Mouse (Mus musculus) heart, embryonic 10.5 days (tissue): ENCODE measurements around the gene Dclk2. TPM values are rescaled to one million over a fixed set of nuclear protein-coding genes. Genes with fewer than 3 reads are reported as not detected.

ENCODE experiments used
- DNase-seq: peaks from one replicate; pipeline ENCODE4 v3.0.0-alpha.2; 2017; ENCODE audit warnings: low spot score
- H3K27ac ChIP-seq: fragments of 300-500 bp; sonication (generic); 2 replicates; pipeline ENCODE4 v1.5.1; 2016; ENCODE audit warnings: mild to moderate bottlenecking
- H3K27me3 ChIP-seq: fragments of 300-500 bp; sonication (generic); 2 replicates; pipeline ENCODE4 v1.6.1; 2016; ENCODE audit warnings: mild to moderate bottlenecking; ENCODE audit not compliant: poor library complexity, insufficient read depth, severe bottlenecking
- H3K36me3 ChIP-seq: fragments of 300-500 bp; sonication (generic); 2 replicates; pipeline ENCODE4 v1.6.1; 2016; ENCODE audit warnings: mild to moderate bottlenecking, moderate library complexity
- H3K4me1 ChIP-seq: fragments of 300-500 bp; sonication (generic); 2 replicates; pipeline ENCODE4 v1.6.1; 2016; ENCODE audit warnings: mild to moderate bottlenecking
- H3K4me3 ChIP-seq: fragments of 300-500 bp; sonication (generic); 2 replicates; pipeline ENCODE4 v1.5.1; 2016; ENCODE audit warnings: mild to moderate bottlenecking, moderate library complexity
- H3K9me3 ChIP-seq: fragments of 300-500 bp; sonication (generic); 2 replicates; pipeline ENCODE4 v1.6.1; 2016; ENCODE audit warnings: mild to moderate bottlenecking, moderate library complexity
- WGBS: fragments of 180-500 bp; shearing (Covaris S2); methylation state at CpG from one replicate; pipeline ENCODE4 v1.1.7; 2016; 5-methylcytosine and 5-hydroxymethylcytosine counted together
- polyA plus RNA-seq: library from polyadenylated mRNA; unstranded; fragments of >200 nt; fragmentation: Nextera tagmentation; extraction: Ambion mirVana; gene quantifications from 2 replicates; pipeline ENCODE4 v1.2.1, GENCODE M21; 2016

Gene Dclk2
- polyA plus RNA-seq, 1 experiment from 2014 or later: 3.7 TPM

DNA sequence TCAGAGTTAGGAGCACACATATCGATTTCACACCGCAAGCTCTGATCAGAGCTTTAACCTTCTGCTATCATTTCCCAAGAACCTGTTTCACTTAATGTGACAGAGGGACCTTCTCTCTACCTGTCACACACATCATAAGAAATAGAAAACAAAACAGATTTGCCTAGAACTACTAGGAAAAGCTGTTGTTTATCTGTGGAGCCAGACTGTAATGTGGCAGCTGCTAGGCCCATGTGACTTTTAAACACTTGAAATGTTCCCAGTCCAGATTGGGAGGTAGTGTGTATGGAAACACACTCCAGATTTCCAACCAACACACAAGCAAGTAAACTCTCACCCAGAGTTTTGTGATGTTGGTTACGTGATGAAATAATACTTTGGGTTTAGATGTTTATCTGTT, 136.6 kb downstream of the Dclk2 start:
- peaks cover 49% of the 10 kb centered on the region for H3K4me1 ChIP-seq
- WGBS: 75% methylated on average over 3 of the region's 3 CpGs
- peak overlapping the region; percentile 47; the same call in 1 of the 2 replicates for H3K27ac ChIP-seq
- no peak for DNase-seq
- H3K4me3 ChIP-seq: no peak overlapping the region
- H3K36me3 ChIP-seq: no peaks in the 10 kb centered on the region
- H3K27me3 ChIP-seq: no peaks in the 10 kb centered on the region
- no peaks in the 10 kb centered on the region for H3K9me3 ChIP-seq

DNA sequence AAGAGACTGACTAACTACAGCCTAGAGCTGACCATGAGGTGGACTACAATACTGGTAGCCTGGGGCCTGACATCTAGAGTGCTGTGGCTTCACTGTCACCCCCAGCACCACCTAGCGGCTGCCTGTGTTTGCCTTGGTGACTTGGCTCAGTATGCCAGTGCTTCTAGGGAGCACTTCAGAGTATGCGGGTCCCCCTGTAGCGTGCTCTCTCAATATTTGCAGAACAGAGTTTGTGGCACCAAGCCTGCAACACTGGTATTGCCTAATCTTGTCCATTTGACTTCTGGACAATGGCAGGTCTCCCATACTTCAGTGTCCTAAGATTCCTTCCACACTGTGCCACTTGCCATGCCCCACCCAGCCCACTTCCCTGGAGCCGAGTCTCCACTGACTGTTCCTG, 140.9 kb downstream of the Dclk2 start:
- 67% methylated on average over 4 of the region's 4 CpGs for WGBS
- Histone ChIP-seq H3K4me3 (no peak overlapping the region), H3K36me3 (no peaks in the 10 kb centered on the region), H3K4me1 (peaks cover 47% of the 10 kb centered on the region), H3K27ac (no peak overlapping the region), H3K9me3 (no peaks in the 10 kb centered on the region), H3K27me3 (no peaks in the 10 kb centered on the region)
- no peak for DNase-seq

DNA sequence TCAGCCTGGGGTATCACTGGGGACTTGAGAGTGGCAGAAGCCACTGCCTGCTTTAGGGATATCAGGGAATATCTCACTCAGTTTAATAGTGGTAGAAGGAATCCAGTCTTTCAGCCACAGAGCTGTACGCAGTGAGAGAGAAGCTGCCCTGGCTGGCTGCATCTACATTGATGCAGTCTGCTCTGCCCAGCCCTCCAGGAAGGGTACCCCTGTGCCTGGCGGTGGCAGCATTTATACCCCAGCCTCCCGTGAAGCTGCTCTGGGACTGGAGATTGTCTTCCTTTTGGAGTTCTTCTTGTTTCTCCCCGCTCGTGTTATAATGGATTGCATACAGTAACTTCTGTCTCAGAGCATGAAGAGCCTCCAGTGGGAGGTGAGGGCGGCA, 145.2 kb downstream of the Dclk2 start:
- Histone ChIP-seq H3K36me3 (no peaks in the 10 kb centered on the region), H3K27me3 (no peaks in the 10 kb centered on the region), H3K27ac (peak overlapping the region; percentile 75), H3K9me3 (no peaks in the 10 kb centered on the region), H3K4me1 (peaks cover 41% of the 10 kb centered on the region), H3K4me3 (no peak overlapping the region)
- DNase-seq: no peak
- 81% methylated on average over 6 of the region's 6 CpGs for WGBS

DNA sequence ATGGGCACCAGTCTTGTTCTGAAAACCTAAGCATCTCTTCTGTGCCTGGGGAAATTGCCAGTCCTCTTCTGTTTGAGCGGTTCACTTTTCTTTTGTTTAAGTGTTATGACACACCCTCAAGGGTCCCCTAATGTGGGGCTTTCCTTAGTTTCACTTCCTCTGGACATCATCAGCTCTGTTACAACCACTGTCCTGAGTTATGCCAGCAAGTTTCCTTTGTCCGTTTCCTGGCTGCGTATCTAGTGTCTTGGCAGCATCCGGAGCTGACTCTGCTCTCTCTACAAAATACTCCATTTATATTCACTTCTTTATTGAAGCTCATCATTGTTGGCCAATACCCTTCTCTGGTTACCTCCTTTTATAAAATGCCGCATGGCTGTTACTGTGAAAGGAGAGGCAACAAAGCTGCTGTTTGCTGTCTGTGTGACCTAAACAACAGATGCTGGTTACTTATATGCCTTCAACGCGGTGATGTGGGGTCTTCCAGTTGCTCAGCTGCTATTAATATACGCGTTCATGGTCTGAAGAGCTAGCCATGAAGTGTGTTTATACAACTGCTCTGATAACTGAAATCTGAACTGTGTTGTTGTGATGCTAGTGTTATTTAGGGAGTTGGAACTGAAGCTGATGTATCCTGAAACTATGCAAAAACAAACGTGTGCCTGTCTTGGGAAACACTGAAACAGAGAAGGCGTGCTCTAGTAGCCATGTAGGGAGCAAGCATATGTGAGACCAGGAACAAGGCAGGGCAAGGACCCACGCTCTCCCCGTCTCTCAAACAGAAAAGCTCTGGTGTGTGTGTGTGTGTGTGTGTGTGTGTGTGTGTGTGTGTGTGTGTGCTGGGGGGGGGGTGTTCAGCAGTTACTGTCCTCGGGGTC, 145.8 kb downstream of the Dclk2 start:
- Histone ChIP-seq H3K9me3 (no peaks in the 10 kb centered on the region), H3K27me3 (no peaks in the 10 kb centered on the region), H3K4me3 (no peak overlapping the region), H3K4me1 (peaks cover 41% of the 10 kb centered on the region), H3K27ac (peak overlapping the region; percentile 75), H3K36me3 (no peaks in the 10 kb centered on the region)
- DNase-seq: no peak
- WGBS: 69% methylated on average over 14 of the region's 14 CpGs

DNA sequence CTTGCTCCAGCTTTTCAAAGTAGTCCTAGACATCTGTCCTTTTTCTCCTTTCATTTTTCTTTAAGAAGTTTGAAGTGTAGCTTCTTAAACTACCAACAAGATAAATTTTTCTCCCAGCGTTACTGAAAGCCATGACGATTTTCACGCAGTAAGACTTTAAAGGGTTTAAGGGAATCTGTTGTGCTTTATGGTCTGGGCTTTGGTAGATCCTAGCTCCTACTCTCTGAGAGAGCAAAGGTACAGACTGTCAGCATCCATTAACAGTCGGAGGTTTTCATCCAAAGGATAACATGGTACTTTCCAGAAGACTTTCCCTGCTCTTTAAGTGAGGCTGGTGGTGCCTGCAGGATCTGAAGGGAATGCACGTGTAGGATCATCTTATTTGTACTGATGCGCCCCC, 151.7 kb downstream of the Dclk2 start:
- H3K4me3 ChIP-seq: no peak overlapping the region
- no peak for DNase-seq
- peaks cover 14% of the 10 kb centered on the region for H3K4me1 ChIP-seq
- H3K27ac ChIP-seq: no peak overlapping the region
- H3K36me3 ChIP-seq: no peaks in the 10 kb centered on the region
- H3K27me3 ChIP-seq: no peaks in the 10 kb centered on the region
- no peaks in the 10 kb centered on the region for H3K9me3 ChIP-seq
- 64% methylated on average over 6 of the region's 6 CpGs for WGBS

DNA sequence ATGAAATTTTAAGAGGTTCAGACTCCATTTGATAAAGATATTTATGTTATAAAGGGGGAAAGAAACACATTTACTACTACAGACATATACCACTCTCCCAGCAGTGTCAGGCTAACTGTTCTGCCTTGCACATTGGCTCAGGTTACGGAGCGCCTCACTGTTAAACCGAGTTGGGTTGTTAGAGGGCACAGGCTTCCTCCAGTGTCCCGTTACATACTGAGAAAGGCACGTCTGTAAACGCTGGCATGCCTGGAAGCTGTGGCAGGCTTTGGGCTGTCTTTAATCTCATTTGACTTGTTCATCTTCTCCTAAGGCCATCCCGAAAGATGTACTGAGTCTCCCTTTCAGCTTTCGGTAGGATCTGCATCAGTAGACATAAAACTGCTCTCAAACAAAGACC, 152.1 kb downstream of the Dclk2 start:
- no peak overlapping the region for H3K27ac ChIP-seq

DNA sequence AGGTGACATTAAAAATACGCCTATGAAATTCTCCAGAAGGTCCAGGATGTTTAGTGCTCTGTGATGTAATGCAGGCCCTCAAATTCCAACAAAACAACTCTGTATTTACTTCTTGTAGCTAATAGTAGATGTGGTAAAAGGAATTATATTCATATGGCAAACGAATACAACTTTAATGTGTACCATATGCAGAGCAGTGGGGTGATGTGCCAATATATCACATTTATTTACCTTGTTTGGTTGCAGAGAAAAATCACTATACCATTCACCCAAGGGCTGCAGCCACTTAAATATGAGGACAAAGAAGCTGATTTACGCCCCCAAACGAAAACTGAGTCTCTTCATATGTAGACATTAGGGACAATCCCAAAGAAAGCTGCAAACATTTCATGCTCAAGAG, 158.2 kb downstream of the Dclk2 start:
- Histone ChIP-seq H3K4me3 (no peak overlapping the region), H3K4me1 (peaks cover 7% of the 10 kb centered on the region; the same call in 1 of the 2 replicates), H3K36me3 (no peaks in the 10 kb centered on the region), H3K9me3 (no peaks in the 10 kb centered on the region), H3K27me3 (no peaks in the 10 kb centered on the region), H3K27ac (no peak overlapping the region)
- 88% methylated on average over 4 of the region's 4 CpGs for WGBS
- DNase-seq: no peak

More for the DNA sequence above, 152.1 kb downstream of the Dclk2 start:
- DNase-seq: no peak
- Histone ChIP-seq H3K4me1 (peaks cover 14% of the 10 kb centered on the region), H3K36me3 (no peaks in the 10 kb centered on the region), H3K27me3 (no peaks in the 10 kb centered on the region), H3K9me3 (no peaks in the 10 kb centered on the region), H3K4me3 (no peak overlapping the region)
- WGBS: 34% methylated on average over 8 of the region's 8 CpGs

DNA sequence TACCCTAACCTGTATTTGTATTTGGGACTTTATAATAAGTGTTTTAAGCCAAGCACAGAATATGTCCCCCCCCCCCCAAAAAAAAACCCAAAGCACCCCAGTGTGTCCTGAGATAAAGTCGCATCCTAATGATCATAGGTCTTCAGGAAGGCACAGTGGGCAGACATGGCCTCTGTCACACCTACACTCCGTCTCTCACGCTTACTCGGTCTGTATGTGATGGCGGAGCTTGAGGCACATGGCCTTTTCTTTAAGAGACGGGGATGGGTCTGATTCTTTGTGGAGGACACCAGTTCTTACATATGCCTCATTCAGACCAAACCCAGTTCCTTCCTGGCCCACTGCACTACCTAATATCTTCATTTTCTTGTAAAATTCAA, 158.6 kb downstream of the Dclk2 start:
- DNase-seq: no peak
- no peak overlapping the region for H3K4me3 ChIP-seq
- H3K36me3 ChIP-seq: no peaks in the 10 kb centered on the region
- H3K9me3 ChIP-seq: no peaks in the 10 kb centered on the region
- no peak overlapping the region for H3K27ac ChIP-seq
- peaks cover 7% of the 10 kb centered on the region; the same call in 1 of the 2 replicates for H3K4me1 ChIP-seq
- 80% methylated on average over 6 of the region's 6 CpGs for WGBS
- H3K27me3 ChIP-seq: no peaks in the 10 kb centered on the region

DNA sequence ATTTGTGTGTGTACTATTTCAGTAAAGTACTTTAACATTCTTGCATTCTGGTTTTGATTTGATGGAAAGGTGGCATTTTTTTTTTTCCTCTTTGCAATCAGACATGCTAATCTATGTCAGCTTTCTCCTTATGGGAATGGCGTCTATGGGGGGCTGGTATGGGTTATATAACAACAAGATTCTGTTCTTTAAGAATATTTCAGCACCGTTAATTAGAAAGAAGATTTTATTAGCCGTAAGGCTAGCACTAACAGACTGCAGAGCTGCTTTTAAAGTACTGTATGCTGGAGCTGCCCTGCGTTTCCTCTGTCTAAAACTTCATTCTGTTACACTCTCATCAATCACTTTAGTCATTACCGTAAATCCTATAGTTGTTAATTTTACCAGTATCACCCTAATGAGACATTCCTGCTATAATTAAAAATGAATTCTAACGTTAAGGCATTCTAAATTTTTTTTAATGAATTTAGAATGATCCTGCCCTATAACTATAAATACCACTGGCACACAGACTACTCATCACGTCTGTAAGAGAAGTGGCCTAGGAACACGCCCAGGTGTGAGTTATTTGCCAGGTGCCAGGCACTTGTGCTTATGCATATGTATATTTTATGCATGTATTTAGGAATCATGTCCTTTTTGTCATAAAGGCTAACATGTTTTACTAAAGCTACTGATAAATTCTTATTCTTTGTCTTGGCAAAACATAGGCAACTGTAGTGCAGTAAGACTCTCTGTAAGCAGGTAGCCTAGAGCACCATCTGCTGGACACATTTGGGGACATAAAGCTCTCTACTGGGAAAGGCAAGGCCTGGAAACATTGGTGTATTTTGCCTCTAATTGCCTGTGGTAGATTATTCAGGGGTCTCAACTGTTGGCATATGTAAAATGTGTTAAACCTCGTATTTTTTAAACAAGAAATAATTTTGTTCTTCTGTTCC, 159.3 kb downstream of the Dclk2 start:
- WGBS: 57% methylated on average over 9 of the region's 9 CpGs
- no peak for DNase-seq
- no peak overlapping the region for H3K4me3 ChIP-seq

DNA sequence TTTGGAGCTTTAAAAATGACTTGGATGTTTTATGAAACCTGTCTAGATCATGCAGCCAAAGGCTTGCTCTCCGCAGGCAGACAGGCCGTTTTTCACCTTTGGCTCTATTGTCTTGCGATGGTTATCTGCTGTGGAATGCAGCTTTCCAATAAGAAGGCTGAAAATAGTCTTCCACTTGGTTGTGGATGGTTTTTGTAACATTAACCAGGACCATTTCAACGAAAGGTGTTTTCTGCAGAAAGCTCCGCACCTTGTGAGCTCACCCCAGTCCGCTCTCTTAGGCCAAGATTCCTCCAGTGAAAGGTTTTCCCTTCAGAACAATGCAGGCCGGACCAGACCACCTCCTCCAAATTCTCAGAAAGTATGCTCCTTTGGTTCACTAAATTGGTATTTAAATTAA, 160.2 kb downstream of the Dclk2 start:
- no peaks in the 10 kb centered on the region for H3K9me3 ChIP-seq
- no peaks in the 10 kb centered on the region for H3K27me3 ChIP-seq
- 0 out of 2 replicates have a peak overlapping the region, but pooled peaks have one; percentile 5 for H3K4me3 ChIP-seq
- H3K4me1 ChIP-seq: peaks cover 7% of the 10 kb centered on the region; the same call in 1 of the 2 replicates
- 48% methylated on average over 7 of the region's 7 CpGs for WGBS
- no peak for DNase-seq
- H3K27ac ChIP-seq: no peak overlapping the region; the same call in 1 of the 2 replicates
- no peaks in the 10 kb centered on the region for H3K36me3 ChIP-seq

More for the DNA sequence above, 159.3 kb downstream of the Dclk2 start:
- Histone ChIP-seq H3K27me3 (no peaks in the 10 kb centered on the region), H3K27ac (no peak overlapping the region; the same call in 1 of the 2 replicates), H3K36me3 (no peaks in the 10 kb centered on the region), H3K4me1 (peaks cover 7% of the 10 kb centered on the region; the same call in 1 of the 2 replicates), H3K9me3 (no peaks in the 10 kb centered on the region)

DNA sequence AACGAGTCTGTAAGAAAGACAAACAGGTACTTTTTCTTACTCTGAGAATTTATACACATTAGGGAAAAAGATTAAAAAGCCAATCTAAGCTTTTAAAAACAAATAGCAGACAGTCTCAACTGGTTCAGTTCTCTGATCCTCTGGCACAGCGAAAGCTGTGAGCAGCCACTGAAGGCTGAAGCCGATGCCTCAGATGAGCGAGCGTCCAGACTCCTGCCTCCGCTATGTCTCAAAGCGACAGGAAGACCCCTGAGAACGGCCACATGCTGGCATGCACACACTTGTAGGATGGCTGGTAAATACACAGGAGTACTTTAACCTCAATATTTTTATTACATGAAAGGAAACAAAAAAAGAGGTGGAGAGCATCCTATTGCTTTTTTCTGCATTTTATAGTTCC, 160.8 kb downstream of the Dclk2 start:
- Histone ChIP-seq H3K27me3 (no peaks in the 10 kb centered on the region), H3K9me3 (no peaks in the 10 kb centered on the region), H3K36me3 (no peaks in the 10 kb centered on the region), H3K4me1 (peaks cover 7% of the 10 kb centered on the region; the same call in 1 of the 2 replicates), H3K4me3 (no peak overlapping the region), H3K27ac (peak overlapping the region; percentile 59; the same call in 1 of the 2 replicates)
- no peak for DNase-seq
- WGBS: 46% methylated on average over 8 of the region's 8 CpGs

DNA sequence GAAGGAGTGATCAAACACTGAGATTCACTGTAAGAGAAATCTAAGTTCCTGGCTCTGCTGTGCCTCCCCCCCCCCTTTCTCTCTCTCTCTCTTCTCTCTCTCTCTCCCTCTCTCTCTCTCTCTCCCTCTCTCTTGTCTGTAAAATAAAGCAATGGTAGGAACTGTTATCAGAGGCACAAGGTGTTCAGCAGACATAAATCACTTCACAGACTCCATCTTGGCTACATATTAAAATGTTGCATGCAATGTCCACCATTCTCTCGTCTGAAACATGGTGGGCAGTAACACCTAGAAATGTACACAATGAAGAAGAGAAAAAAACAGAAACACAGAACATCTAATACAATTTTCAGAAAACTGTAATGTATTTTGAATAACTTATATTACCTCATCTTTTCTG, 161.3 kb downstream of the Dclk2 start:
- H3K4me3 ChIP-seq: no peak overlapping the region
- H3K9me3 ChIP-seq: no peaks in the 10 kb centered on the region
- peak overlapping the region; percentile 59; the same call in 1 of the 2 replicates for H3K27ac ChIP-seq
- 83% methylated on average over 1 of the region's 1 CpGs for WGBS
- H3K27me3 ChIP-seq: no peaks in the 10 kb centered on the region
- H3K4me1 ChIP-seq: peaks cover 7% of the 10 kb centered on the region; the same call in 1 of the 2 replicates
- no peak for DNase-seq
- H3K36me3 ChIP-seq: no peaks in the 10 kb centered on the region
